Mouse (Mus musculus): Measurements from ENCODE around the gene St6galnac5.

The St6galnac5 gene

DNA sequence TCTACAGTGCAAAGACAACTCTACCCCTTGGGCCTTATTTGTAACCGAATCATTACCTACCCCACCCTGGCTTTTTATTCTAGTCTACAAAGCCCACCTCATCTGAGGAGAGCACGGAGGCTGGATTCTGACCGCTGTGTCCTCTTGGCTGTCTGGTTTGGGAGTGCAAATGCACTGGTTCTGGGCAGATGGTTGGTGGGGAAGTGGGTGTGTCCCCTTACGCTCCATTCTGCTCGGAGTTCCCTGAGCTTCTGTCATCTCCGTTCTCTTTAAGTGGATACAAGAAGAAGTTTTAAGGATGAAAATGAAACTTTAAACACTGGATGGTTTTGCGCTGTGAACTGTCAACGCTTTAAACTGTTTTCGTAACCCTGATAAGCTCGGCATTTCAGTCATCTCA, 68.9 kb downstream of the St6galnac5 start:
- no peak for DNase-seq (ENCODE audit: low read depth, low spot score)

DNA sequence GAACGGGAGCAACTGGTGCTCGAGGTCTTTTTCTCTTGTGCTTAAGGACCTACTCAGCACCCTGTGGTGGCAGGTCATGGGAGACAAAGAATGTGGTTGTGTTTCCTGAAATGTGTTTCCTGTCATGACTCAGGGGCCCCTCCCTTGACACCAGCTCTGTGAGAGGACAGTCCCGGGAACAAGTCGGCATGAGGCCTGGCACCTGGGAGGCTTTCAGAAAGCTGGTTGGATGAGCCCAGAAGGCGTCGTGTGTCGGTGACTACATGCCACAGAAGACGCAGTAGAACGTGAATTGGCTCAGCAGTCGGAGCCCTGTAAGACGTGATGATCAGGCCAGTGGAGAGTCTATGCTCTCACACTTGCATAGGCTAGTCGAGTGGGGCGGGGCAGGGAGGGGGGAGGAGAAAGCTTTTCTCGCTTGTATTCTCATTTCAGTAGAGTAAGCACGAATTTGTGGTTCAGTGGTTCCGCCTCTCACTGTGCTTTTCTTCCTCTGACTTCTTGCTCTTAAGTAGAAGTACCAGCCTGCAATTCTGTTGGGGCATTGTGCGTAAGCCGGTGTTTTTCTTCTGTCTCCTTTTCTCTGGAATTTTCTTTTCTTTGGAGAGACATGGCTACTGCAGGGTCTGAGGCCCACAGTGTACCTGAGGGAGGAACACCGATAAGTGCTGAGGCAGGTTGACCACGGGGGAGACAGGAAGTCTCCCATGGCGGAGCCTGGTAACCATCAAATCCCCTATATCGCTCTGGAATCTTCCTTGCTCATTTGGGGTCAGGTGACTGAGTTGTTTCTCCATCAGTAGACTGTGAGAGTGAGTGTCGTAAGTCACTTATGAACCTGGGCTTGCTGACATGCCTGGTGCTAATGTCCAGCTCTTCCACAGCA, 69.6 kb downstream of the St6galnac5 start:
- DNase-seq (ENCODE audit: low read depth, low spot score), result no peak

DNA sequence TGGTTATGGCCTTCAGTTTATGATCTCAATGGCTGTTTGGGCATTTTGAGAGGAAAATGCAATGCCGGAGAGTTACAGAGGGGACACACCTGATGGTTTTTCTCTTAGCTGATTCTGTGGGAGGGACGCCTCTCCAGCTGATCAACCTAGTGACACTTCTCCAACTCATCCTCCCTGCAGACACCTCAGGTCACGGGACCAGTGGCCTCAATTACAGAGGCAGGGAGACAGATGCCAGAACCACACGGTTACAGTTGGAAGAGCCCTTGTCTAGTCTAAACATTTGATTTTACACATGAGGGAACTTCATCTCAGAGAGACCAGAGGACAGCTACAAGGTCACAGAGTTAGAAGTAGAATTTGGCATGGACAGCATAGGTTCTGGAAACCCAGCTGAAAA, 70.5 kb downstream of the St6galnac5 start:
- no peak for DNase-seq (ENCODE audit: low read depth, low spot score)

DNA sequence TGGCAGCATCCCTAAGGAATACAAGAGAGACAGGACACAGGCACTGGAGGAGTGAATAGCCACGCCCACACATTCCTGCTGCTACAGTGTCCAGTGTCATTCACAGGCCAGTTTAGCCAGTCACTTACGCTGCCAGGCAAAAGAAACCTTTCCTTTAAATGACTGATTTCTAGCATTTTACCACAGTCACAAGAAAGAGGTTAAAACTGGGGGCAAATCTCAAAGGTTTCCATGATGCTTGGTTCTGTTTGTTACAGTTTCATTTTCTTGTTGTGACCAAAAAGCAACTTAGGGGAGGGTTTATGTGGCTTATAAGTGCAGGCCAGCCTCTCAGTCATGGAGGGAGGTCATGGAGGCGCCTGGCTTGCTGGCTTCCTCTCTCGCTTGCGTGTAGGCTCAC, 74.4 kb downstream of the St6galnac5 start:
- no peak for DNase-seq (ENCODE audit: low read depth, low spot score)

DNA sequence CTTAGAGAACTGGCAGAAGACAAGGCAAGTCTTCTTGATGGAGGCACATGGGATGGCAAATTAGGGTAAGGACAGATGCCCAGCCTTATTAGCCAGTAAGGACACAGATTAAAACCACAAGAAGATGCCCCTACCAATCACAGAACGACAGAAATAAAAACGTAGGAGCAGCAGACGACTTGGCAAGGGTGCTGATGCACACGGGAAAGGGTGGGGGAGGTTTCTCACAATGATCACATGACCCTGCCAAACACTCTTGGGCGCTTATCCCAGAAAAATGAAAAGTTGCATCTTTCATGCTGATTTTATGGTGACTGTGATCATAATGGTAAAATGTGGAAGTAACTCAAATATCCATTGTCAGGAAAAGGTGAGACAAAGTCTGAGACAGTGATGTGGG, 75.0 kb downstream of the St6galnac5 start:
- no peak for DNase-seq (ENCODE audit: low read depth, low spot score)

DNA sequence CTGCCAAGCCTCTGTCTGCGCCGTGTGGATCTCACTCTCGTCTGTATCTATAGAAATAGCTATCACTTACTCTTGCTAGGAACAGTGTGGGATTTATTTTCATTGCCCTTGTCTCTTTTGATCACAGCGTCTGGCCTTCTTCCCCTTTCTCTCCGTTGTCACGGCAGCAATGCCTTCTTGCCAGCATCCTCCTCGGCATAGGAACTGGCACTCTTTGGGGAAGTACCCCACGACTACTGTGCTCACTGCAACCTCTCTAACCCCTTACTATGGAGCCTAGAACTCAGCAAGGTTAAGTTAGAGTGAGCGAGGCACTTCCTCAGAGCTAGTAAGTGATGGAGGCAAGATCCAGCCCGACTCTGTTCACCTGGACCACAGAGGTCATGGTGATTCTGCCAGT, 76.2 kb downstream of the St6galnac5 start:
- no peak for DNase-seq (ENCODE audit: low read depth, low spot score)

DNA sequence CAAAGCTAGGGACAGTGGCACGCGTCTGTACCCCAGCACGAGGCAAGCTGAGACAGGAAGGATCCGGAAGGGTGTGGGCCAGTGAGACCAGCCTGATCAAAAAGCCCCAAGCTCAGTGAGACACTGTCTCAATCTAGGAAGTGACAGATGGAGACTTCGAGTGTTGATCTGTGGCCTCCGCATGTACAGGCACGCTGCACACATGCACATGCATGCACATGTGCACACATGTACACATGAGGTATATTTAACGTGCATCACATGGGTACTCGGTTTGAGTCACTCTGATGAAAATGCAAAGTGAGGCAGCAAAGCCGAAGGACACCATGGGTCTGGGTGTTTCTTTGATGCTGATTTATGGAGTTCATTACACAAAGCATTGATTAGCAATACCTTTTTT, 77.0 kb downstream of the St6galnac5 start:
- DNase-seq (ENCODE audit: low read depth, low spot score), result no peak

DNA sequence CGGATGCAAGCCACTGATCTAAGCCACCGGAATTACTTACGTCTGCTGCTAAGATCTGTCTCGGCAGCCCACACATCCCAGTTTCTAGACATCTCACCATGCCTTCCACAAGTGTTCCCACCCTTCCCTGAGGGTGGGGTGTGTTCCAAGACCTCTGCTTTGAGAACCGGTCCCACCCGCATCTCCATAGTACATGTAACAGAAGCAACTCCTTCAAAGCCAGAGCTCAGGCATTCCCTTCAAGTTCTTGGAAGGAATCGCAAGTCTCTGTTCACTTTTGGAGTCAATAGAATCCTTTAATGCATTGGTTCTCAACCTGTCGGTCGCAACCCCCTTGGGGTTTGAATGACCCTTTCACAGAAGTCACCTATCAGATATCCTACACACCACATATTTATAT, 83.1 kb downstream of the St6galnac5 start:
- no peak for DNase-seq (ENCODE audit: low read depth, low spot score)

DNA sequence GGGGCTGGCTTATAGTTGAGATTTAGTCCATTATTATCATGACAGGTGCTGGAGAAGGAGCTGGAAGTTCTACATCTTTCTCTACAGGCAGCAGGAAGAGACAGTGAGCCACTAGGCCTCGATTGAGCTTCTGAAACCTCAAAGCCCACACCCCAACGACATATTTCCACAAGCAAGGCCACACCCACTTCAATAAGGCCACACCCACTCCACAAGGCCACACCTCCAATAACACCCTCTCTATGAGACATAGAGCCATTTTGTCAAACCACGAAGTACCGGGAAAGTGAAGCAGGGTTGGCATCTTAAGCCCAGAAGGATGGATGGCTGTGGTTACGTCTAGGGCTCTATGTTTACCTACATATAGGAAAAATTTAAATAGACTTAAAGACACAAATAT, 84.8 kb downstream of the St6galnac5 start:
- no peak for DNase-seq (ENCODE audit: low read depth, low spot score)

DNA sequence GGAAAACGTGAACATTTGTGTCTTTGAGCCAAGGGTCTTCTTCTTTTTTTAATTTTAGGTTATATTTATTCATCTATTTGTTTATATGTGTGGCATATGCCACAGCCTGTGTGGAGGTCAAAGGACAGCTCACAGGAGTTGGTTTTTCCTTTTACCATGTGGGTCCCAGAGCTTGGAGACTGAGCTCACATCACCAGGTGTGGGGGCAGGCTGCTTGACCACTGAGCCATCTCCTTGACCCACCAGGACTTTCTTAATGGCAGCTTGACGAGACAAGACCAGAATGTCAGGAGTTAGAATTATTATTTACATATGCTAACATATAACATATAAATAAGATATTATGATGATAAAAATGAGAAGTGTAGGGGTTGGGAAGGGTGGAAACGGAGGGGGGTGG, 85.9 kb downstream of the St6galnac5 start:
- DNase-seq (ENCODE audit: low read depth, low spot score), result no peak

DNA sequence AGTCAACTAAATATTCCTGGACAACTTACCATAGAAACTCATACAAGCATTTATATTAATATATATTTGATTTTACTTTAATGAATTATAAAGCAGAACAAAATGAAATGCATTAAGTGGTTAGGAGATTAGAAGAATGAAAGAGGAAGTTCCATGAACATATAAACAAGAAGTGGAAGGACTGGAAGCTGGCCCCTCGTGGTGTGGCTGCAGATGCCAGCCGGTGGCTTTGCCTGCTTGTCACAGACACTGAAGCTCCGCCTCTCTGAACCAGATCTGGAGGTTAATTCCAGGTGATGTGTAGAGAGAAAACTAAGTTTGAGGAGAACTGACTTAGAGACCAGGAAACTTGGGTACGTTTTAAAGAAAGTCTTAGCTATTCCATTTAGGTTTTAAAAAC, 87.1 kb downstream of the St6galnac5 start:
- no peak for DNase-seq (ENCODE audit: low read depth, low spot score)

DNA sequence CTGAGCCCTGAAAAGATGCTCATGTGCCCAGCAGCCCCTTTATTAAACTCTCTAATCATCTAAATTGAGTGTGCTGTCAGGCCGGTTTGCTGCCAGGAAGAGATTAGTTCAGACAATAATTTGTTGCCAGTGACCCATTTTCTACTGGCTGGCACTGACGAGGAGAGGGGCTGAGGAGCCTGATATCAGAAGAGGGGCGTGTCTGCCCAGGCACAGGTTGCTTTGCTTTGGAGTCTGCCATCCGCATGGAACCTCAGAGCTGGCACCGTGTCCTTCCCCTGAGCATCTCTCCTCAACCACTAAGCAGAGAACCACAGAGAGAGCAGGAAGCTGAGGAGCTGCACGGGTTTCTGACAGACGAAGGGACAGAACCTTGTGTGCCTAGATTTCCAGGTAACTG, 93.9 kb downstream of the St6galnac5 start:
- DNase-seq (ENCODE audit: low read depth, low spot score), result no peak

DNA sequence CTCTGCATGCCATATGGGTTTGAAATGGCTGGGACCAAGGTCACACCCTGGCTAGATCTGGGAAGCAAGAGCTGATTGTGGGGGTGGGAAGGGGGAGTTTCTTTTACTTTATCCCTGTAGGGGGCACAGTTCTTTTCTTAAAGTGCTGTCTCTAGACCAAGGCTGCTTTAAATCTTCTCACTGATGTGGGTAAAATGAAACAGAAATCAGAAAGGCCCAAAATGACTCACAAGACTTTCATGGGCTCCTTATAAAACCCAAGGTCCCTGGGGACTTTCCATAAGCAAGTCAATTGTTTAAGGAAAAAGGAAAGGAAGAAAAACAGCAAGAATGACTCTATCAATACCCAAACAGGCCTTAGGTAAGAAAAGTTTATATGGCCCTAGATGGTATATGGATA, 95.3 kb downstream of the St6galnac5 start:
- DNase-seq (ENCODE audit: low read depth, low spot score), result no peak

DNA sequence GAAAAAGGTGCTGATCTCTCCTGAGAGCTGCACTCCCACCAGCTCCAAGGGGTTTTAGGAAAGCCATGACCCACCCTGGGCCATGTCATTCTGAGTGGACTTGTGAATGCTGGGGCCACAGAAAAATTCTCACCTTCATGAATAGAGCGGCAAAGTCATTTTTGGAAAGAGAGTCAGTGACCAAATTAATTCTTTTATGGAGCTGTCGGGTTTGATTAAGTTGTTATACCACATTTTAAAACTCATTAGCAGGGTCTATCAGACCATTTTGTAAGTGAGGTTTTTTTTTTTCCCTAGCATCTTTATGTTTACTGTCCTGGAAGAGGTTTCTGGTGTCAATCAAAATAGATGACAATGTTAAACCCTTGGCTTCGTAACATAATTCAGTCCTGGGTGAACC, 98.5 kb downstream of the St6galnac5 start:
- DNase-seq (ENCODE audit: low read depth, low spot score), result no peak

DNA sequence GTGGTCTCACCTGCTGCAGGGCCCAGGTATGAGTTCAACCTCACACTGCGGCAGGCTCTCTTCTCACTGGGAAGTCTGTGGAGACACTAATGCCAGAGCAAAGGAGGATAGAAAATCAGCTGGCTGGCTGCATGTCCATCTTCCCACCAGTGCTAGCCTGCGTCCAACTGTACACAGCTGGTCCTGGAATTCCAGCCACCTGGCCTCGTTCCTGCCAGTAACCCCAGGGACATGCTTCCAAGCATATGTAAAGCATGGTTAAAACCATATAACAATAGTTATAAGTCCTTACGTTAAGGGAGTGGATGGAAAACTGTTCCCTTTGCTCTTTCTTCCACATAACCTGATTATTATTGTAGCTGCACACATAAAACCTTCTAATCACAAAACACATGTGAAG, 100.3 kb downstream of the St6galnac5 start:
- DNase-seq (ENCODE audit: low read depth, low spot score), result no peak

DNA sequence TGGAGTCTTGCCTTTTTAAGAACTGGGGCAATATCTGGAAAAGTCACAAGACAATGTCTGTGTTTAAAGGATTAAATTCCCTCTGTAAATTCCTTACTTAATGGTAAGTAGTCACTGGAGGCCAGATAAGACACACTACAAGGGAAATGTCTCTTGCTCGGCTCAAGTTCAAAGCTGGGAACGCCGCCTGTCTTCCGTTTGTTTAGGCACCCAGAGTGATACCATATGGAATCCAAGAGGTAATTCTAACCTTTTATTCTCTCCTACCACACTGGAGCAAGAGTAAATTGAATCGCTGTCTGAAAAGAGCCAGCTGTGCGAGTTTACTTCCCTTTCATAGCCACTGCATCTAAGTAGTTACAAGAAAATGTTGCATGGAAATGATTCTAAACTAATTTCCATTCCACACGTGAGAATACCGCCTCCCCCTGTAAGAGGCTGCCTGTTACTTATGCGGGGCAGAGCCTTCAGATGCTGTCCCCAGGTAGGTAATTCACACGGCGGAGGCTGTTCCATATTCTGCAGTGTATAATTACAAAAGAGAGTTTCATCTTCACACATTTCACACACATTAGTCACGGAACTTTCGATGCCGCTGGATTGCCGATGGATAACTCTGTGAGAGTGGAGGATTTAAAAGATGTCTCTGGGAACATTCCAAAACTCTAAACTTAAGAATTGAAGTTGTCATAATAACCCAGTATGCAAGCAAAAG, 101.8 kb downstream of the St6galnac5 start:
- DNase-seq (ENCODE audit: low read depth, low spot score), result no peak

DNA sequence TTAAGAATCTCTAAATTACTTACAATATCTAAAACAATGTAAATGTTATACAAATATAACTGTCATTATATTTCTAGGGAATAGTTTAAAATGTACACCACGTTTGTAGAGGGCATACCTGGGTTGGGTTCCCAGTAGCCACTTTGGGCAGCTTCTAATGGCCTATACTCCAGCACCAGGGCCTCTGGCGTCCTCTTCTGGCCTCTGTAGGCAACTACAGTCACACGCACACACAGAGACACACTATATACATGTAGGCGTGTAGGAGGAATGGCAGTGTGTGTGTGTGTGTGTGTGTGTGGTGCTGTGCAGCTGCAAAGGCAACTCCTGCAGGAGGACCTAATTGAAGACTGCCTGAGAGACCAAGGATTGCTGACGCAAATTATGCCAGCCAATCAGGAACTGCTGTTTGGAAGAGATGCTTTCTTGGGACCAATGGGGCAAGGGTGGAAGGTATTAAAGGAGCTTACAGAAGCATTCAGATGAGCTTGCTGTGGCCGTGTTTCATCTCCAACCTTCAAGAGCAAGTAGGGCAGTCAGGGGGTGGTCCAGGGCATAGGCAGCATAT, 106.2 kb downstream of the St6galnac5 start:
- DNase-seq (ENCODE audit: low read depth, low spot score), result no peak

DNA sequence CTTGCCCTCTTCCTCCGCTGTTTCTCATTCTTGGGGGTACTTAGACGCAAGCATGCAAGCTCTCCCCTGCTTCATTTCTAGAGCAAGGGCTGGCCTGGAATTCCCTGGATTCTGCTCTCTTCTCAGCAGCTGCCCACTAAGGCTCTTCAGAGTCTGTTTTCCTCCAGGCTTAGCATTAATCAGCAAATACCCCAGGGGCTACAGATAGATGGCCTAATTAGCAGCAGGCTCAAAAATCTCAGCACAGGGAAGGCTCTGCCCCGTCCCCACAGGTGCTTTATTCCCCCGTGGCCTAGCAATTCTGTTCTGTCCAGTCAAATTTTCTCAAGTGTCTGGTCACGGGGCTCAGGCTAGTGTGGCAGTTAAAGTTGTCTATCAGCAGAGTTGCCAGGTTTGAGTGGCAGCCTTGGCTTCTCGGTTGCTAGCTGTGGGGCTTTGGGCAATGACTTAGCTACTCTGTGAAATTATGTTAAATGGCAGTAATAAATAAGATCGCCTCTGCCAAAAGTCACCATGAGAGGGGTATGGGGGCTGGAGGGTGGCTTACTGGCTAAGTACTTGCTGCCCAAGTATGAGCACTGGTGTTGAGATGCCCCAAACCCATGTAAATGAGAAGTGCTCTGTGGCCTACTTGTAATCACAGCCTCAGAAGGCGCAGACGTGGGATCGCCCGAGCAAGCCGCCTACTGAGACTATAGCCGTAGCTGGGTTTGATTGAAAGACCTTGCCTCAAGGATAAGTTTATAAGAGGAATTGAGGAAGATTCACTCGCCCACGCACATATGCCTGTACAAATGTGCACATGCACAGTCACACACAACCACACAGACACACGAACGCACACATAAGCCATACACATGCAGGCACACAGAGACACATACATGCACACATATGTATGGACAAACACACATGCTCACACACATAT, 107.4 kb downstream of the St6galnac5 start:
- no peak for DNase-seq (ENCODE audit: low read depth, low spot score)

DNA sequence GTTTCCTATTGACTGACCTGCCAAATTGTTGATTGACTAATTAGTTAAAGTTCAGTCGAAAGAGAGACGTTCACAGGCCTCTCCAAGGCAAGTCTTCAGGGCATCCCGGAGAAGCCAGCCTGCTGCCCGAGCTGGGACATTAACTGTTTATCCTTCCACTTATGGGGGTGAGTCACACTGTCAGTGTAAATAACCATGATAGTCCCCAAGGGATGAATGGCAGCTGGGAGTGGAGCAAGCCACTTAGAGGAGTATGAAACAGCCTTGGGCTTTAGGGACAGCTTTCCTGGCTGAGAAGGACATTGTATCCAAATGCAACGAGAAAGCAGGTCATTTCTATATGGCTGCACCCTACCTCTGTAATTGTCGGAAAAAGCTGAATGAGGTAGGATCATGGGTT, 109.5 kb downstream of the St6galnac5 start:
- DNase-seq (ENCODE audit: low read depth, low spot score), result no peak

DNA sequence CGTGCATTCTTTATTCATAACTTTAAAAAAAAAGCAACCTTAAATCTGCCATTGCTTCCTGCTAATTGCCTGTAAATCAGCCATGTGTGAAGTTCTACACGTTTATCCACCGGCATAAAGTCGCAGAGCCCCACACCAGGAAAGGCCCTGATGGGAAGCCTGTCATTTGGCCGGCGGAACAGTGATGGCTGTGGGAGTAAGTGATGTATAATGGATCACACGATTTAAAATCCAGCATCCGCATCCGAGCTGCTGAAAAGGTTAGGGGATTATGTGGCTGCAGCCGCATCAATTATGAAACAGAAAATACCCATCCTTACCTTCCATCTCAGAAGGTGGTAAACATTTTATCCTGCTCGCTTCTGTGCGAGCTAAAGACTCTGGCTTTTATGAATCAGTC, 110.0 kb downstream of the St6galnac5 start:
- DNase-seq (ENCODE audit: low read depth, low spot score), result no peak

DNA sequence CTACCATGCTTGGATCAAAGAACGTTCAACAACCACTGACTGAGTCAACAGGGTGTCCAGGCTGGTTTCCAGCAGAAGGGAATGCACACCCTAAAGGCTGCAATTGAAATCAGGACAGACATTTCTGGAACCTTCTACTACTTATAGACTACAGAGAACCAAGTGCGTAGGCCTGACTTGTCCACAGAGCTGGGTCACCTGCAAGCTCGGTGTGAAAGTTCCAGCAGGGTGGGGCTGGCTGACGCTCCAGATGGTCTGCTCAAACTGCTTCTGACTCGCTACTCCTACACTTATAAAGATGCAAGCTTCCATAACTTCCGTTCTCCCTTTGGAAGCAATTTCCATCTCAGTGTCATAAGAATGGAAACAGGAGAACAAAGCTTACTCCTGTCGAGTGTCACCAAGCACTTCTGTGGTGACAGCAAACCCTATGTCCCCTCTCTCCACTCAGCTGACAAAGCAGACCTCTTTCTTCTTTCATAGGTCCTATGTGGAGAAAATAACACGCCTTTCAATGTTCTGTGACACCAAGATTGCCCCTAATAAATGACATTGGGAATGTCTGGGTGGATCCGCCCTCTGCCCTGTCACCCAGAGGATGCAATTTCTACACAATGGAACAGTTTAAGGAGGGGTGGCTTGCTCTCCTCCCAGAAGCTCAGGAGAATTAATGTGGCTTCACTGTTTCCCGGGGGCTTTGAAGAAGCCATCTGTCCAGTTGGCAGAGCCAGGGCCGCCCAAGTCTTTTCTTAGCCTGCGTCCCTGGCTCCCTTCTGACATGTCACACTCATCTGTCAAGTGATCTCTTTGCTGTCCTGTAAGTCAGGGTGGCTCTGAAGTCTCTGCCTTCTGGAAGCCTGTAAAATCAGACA, 114.2 kb downstream of the St6galnac5 start:
- DNase-seq (ENCODE audit: low read depth, low spot score), result no peak
